Mouse (Mus musculus): ENCODE data around the gene Eif5.
"Not testable (repeated sequence)": the region's sequence is repeated elsewhere in the genome, so short reads cannot be mapped to it uniquely, and the experiment has no call there.

Gene Eif5

GRCm38 (mm10) chr12:111524883-111525282 is 12.9 kb upstream of the Eif5 start:
- no peak for DNase-seq (ENCODE audit: low spot score)

- no peak for DNase-seq (ENCODE audit: low spot score)
Observed at GRCm38 (mm10) chr12:111527643-111528281, 10.1 kb upstream of the Eif5 start.

DNA sequence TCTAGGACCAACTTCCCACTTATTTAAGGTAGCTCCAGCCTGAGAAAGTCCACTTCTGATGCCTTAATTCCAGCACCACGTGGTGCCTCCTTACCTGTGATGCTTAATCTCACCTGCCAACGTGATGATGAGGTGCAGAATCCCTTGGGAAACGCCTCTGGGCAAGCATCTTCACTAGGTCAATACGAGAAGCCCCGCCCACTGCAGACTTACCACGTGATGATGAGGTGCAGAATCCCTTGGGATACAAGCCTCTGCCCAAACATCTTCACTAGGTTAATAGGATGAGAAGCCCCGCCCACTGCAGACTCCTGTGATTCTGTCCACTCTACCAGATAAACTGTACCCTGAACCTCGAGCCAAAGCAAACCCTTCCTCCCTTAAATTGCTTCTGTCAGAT is 8.6 kb upstream of the Eif5 start:
- no peak for DNase-seq (ENCODE audit: low spot score)

GRCm38 (mm10) chr12:111533096-111533794 is 4.6 kb upstream of the Eif5 start:
- no peak for DNase-seq (ENCODE audit: low spot score)

GRCm38 (mm10) chr12:111535281-111535680 is 2.5 kb upstream of the Eif5 start:
- no peak for DNase-seq (ENCODE audit: low spot score)

DNA sequence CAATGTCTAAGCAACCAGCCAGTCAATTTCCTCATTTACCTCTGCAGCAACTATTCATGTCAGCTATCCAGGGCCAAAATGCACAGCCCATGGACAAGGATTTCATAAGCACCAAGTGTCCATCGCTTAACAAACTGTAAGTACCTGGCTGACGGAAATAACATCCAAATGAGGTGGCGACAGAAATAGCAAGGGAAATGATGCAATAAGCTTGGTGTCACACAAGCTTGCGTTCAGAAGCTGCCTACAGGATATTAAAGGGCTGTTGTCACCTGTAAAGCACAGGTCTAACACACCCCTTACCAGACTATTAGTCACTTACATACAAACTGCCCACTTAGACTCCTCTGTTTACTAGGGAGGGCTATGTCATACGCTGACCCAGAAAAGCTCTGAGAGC is 2.1 kb upstream of the Eif5 start:
- DNase-seq (ENCODE audit: low spot score), result no peak

DNA sequence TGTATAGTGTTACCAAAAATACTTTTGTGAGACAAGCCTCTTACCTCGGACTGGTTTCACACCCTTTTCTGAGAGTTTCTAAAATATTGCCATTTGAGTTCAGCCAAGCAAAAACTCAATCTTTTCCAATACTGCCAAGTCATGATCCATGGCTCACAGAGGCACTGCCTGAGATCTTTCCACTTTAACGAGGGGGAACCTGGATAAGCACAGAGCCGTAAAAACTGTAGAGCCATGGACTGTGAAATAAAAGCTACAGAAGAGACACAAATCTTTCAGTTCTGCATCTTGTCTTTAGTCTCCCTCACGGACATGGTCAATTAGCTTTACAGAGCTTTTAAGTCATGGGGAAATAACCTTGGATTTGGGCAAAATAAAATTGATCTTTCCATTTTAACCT is 1.1 kb upstream of the Eif5 start:
- no peak for DNase-seq (ENCODE audit: low spot score)

GRCm38 (mm10) chr12:111537341-111537740 is 475 bp upstream of the Eif5 start:
- DNase-seq (ENCODE audit: low spot score), result no peak

DNA sequence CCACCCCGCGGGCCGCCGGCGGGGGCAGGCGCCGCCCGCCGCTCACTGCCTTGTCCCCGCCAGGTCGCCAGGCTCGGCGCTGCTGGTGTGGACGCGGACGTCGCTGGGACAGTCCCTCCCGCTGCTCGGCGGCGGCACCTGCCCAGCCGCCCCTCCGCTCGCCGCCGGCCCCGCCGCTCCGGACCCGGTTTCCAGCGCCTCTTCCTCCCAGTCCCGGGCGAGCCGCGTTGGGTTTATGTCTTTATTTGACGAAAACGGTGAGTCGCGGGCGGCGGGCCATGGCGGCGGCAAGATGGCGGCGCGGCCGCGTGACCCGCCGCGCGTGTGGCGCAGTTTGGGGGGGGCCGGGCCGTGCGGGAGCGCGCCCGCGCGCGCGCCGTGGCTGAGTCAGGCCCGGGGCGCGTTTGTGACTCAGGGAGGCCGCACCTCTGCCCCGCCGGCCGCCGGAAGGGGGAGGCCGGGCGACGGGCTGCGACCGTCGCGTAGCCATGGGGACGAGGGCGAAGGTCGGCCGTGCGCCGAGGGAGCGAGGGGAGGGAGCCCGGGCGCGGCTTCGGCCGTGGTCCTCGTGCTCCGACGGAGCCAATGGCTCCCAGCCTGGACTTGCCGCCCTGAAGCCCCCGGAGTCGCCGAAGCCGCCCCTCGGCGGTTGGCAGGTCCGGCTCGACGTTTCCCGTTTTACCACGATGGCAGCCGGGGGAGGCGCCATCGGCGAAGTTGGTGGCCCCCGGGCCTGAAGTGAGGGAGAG is 650 bp downstream of the Eif5 start:
- DNase-seq (ENCODE audit: low spot score), result peak; percentile 78

- no peak for DNase-seq (ENCODE audit: low spot score)
Observed at GRCm38 (mm10) chr12:111539041-111539345, 1.2 kb downstream of the Eif5 start.

- no peak for DNase-seq (ENCODE audit: low spot score)
Observed at GRCm38 (mm10) chr12:111547070-111547469, 9.3 kb downstream of the Eif5 start.

DNA sequence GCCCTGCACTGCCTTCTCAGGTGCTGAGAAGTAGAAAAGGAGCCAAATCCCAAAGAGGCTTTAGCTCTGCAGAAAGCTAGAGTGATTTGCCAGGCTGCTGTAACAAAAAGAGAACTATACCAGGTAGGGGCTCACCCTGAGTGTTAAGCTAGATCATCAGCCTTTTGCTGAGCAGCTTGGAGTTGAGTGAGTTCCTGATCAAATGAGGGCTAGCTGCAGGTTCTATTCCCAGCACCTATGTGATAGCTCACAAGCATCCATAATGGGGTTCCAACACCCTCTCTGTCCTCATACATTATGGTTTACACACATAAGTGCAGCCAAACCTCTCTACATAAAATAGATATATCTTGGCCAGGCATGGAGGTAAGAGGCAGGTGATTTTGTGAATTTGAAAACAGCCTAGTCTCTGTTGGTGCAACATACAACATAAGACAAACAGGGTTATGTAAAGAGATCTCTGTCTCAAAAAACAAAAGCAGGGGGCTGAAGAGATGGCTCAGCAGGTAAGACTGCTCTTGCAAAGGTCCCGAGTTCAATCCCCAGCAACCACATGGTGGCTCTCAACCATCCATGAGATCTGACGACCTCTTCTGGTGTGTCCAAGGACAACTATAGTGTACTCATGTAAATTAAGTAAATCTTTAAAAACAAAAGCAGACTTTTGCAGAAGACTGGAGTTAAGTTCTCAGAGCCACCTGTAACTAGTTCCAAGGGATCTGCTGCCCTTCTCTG is 10.9 kb downstream of the Eif5 start:
- no peak for DNase-seq (ENCODE audit: low spot score)

GRCm38 (mm10) chr12:111550679-111551078 is 12.9 kb downstream of the Eif5 start:
- DNase-seq (ENCODE audit: low spot score), result no peak

GRCm38 (mm10) chr12:111552342-111552741 is 14.5 kb downstream of the Eif5 start:
- no peak for DNase-seq (ENCODE audit: low spot score)

- DNase-seq (ENCODE audit: low spot score), result no peak
Observed at GRCm38 (mm10) chr12:111555357-111555756, 17.5 kb downstream of the Eif5 start.

DNA sequence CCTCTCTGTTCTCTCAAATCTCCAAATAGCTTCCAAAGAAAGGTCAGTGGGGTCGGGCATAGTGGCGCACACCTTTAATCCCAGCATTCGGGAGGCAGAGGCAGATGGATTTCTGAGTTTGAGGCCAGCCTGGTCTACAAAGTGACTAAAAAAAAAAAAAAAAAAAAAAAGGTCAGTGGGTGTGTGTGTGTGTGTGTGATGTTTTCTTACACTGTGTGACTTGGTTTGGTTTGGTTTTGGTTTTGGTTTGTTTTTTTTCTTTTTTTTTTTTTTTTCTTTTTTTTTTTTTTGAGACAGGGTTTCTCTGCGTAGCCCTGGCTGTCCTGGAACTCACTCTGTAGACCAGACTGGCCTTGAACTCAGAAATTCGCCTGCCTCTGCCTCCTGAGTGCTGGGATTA is 18.1 kb downstream of the Eif5 start:
- DNase-seq (ENCODE audit: low spot score), result not testable (repeated sequence)

- DNase-seq (ENCODE audit: low spot score), result no peak
Observed at GRCm38 (mm10) chr12:111557538-111557937, 19.7 kb downstream of the Eif5 start.

- DNase-seq (ENCODE audit: low spot score), result no peak
Observed at GRCm38 (mm10) chr12:111558655-111559054, 20.8 kb downstream of the Eif5 start.

- DNase-seq (ENCODE audit: low spot score), result peak; percentile 71
Observed at GRCm38 (mm10) chr12:111559647-111560258, 21.9 kb downstream of the Eif5 start.

GRCm38 (mm10) chr12:111560286-111560685 is 22.5 kb downstream of the Eif5 start:
- no peak for DNase-seq (ENCODE audit: low spot score)

GRCm38 (mm10) chr12:111562276-111562814 is 24.5 kb downstream of the Eif5 start:
- no peak for DNase-seq (ENCODE audit: low spot score)

- DNase-seq (ENCODE audit: low spot score), result no peak
Observed at GRCm38 (mm10) chr12:111563076-111563629, 25.3 kb downstream of the Eif5 start.
